Mouse (Mus musculus) left cerebral cortex, postnatal 10 days (tissue): ENCODE measurements around the gene Rpl38. TPM values are rescaled to one million over a fixed set of nuclear protein-coding genes. Genes with fewer than 3 reads are reported as not detected.

Experiments used
- total RNA-seq, 2 experiments: library from RNA; stranded (reverse); gene quantifications; 2 replicates each; pipeline ENCODE4 v1.2.3; 2021

Gene Rpl38
- total RNA-seq, 2 experiments from 2014 or later: 902 to 927 TPM

Other genes starting within 250 kb of the Rpl38 start
- 10 to 100 TPM; 21.7 TPM for gene Ttyh2, start 6.9 kb downstream of the Rpl38 start, total RNA-seq
- gene Dnaic2, start 58.9 kb downstream of the Rpl38 start, total RNA-seq: 1 to 10 TPM in 1 of 2 experiments, under 1 TPM in 1; 0.59 to 1.0 TPM
- 1 to 10 TPM; 4.0 to 8.7 TPM for gene Kif19a, start 96.9 kb downstream of the Rpl38 start, total RNA-seq
- gene Btbd17, start 127.4 kb downstream of the Rpl38 start, total RNA-seq: 10 to 100 TPM; 22.6 to 26.4 TPM
- gene Gpr142, start 130.4 kb downstream of the Rpl38 start, total RNA-seq: not detected
- gene Gprc5c, start 182.6 kb downstream of the Rpl38 start, total RNA-seq: 1 to 10 TPM; 4.1 to 4.4 TPM
- gene Cd300a, start 221.5 kb downstream of the Rpl38 start, total RNA-seq: under 1 TPM; 0.43 to 0.58 TPM